Mouse (Mus musculus) limb, embryonic 14.5 days (tissue): ENCODE results near the gene Grip1. TPM values are rescaled to one million over a fixed set of nuclear protein-coding genes. Genes with fewer than 3 reads are reported as not detected.

Experiments
- ATAC-seq: fragments of 200-750 bp; cut with Nextera tagmentation; 2 replicates; pipeline ENCODE4 v1.8.0; 2017; ENCODE audit warnings: low read depth, moderate number of reproducible peaks, moderate TSS enrichment; ENCODE audit not compliant: low FRiP score
- DNase-seq: peaks from one replicate; pipeline ENCODE4 v3.0.0-alpha.2; 2015; ENCODE audit warnings: low spot score
- H3K27ac ChIP-seq: fragments of 300-500 bp; sonication (generic); replicated peaks from 2 replicates; pipeline ENCODE4 v1.5.1; 2014; ENCODE audit warnings: low read depth, mild to moderate bottlenecking, low read length, moderate library complexity, mixed read lengths
- H3K27me3 ChIP-seq: fragments of 300-500 bp; sonication (generic); 2 replicates; pipeline ENCODE4 v1.6.1; 2014; ENCODE audit warnings: low read length, mixed read lengths; ENCODE audit not compliant: control insufficient read depth, insufficient read depth
- H3K36me3 ChIP-seq: fragments of 300-500 bp; sonication (generic); 2 replicates; pipeline ENCODE4 v1.6.1; 2014; ENCODE audit warnings: mild to moderate bottlenecking, low read length, moderate library complexity, mixed read lengths; ENCODE audit not compliant: control insufficient read depth, insufficient read depth
- H3K4me1 ChIP-seq: fragments of 300-500 bp; sonication (generic); 2 replicates; pipeline ENCODE4 v1.6.1; 2014; ENCODE audit warnings: antibody characterized with exemption, low read length, mixed read lengths; ENCODE audit not compliant: control insufficient read depth, insufficient read depth
- H3K4me2 ChIP-seq: fragments of 300-500 bp; sonication (generic); replicated peaks from 2 replicates; pipeline ENCODE4 v1.6.1; 2014; ENCODE audit warnings: low read depth, mild to moderate bottlenecking, low read length, moderate library complexity; ENCODE audit not compliant: severe bottlenecking
- H3K4me3 ChIP-seq: fragments of 300-500 bp; sonication (generic); replicated peaks from 2 replicates; pipeline ENCODE4 v1.5.1; 2014; ENCODE audit warnings: low read length
- H3K9ac ChIP-seq: fragments of 300-500 bp; sonication (generic); 2 replicates; pipeline ENCODE4 v1.6.1; 2014; ENCODE audit warnings: mild to moderate bottlenecking, low read depth, low read length, moderate library complexity; ENCODE audit not compliant: severe bottlenecking
- H3K9me3 ChIP-seq: fragments of 300-500 bp; sonication (generic); 2 replicates; pipeline ENCODE4 v1.6.1; 2016; ENCODE audit warnings: low read length; ENCODE audit not compliant: control insufficient read depth
- POLR2A ChIP-seq: fragments of 200-500 bp; IDR thresholded peaks from 2 replicates; pipeline ENCODE4 v1.8.0; 2012; ENCODE audit warnings: inconsistent platforms, mild to moderate bottlenecking, moderate library complexity, borderline replicate concordance; ENCODE audit not compliant: insufficient read depth, insufficient read length; ENCODE audit errors: extremely low read depth
- WGBS: fragments of 180-500 bp; shearing (Covaris S2); extraction: QIAGEN DNeasy Blood & Tissue Kit; methylation state at CpG from one replicate; pipeline ENCODE4 v1.1.7; 2014; 5-methylcytosine and 5-hydroxymethylcytosine counted together
- polyA plus RNA-seq, 2 experiments: library from polyadenylated mRNA; depleted of rRNA in 1 of 2; stranded (reverse) in 1 of 2; unstranded in 1 of 2; fragments of >200 nt; fragmentation: Nextera tagmentation in 1 of 2; extraction: Ambion mirVana in 1 of 2; gene quantifications; 2 replicates each; pipeline versions ENCODE4 v1.2.1 to v1.2.3; 2012 to 2014

Gene Grip1
- polyA plus RNA-seq, 2 experiments, result 5.9 to 7.6 TPM

DNA sequence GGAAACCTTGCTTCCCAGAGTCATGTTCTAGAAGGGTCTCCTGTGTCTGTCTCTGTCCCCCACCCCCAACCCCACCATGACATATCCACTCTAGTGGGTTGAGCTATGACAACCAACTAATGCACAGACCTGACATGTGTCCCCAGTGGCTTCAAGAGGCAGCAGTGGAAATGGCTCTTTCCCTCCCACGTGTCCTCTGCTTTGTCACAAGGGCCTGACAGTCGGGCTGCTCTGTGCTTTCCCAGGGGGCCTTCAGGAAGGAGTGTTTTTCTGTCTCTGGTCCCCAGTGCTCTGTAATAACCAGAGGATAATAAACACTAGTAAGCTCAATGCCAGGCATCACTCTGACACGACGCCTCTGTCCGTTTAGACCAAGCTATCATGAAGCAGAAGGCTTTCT is 271.7 kb downstream of the Grip1 start:
- Histone ChIP-seq H3K4me3 (no peak overlapping the region), H3K36me3 (no peaks in the 10 kb centered on the region), H3K27me3 (no peaks in the 10 kb centered on the region), H3K4me2 (no peak overlapping the region), H3K9ac (no peak overlapping the region), H3K27ac (no peak overlapping the region), H3K9me3 (no peaks in the 10 kb centered on the region), H3K4me1 (no peaks in the 10 kb centered on the region)
- no peak for TF ChIP-seq POLR2A
- WGBS, result 50% methylated on average over 5 of the region's 5 CpGs
- ATAC-seq, result no peak
- DNase-seq, result no peak

DNA sequence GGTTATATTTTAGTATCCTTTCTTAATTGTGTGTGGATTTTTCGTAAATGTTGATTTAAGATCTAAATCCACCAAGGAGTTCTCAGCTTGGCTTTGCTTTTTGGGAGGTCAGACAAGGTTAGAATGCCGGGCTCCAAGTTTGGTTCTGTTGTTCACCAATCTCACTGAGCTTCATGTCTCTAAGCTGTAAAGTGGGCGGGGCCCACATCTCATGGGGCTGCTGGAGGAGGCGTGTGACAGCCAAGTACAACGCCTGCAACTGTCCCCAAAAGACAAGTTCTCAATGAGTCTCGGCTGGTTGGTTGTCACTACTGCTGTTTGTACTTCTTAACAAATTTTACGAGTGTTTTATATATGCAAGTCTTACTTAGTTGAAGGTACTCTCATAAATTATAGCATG is 272.3 kb downstream of the Grip1 start:
- ATAC-seq, result no peak
- Histone ChIP-seq H3K4me3 (no peak overlapping the region), H3K36me3 (no peaks in the 10 kb centered on the region), H3K4me1 (no peaks in the 10 kb centered on the region), H3K4me2 (no peak overlapping the region), H3K9me3 (no peaks in the 10 kb centered on the region), H3K27me3 (no peaks in the 10 kb centered on the region), H3K9ac (no peak overlapping the region), H3K27ac (no peak overlapping the region)
- no peak for DNase-seq
- 59% methylated on average over 7 of the region's 7 CpGs for WGBS
- TF ChIP-seq POLR2A, result no peak

DNA sequence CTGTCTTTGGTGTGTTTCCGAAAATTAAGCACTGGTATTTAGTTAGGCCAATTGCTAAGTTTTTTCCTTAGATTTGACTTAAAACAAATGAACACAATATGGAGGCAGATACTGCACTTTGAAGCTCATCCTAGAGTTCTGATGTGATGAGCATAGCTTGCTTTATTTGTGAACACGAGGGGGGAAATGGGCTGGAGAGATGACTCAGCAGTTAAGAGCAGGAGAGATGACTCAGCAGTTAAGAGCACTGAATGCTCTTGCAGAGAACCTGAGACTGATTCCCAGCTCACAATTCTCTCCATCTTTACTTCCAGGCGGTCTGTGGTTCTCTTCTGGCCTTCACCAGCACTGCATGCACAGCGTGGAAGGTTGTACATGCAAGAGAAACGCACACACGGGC is 273.3 kb downstream of the Grip1 start:
- Histone ChIP-seq H3K36me3 (no peaks in the 10 kb centered on the region), H3K27me3 (no peaks in the 10 kb centered on the region), H3K9ac (no peak overlapping the region), H3K9me3 (no peaks in the 10 kb centered on the region), H3K4me2 (no peak overlapping the region), H3K4me3 (no peak overlapping the region), H3K27ac (no peak overlapping the region), H3K4me1 (no peaks in the 10 kb centered on the region)
- TF ChIP-seq POLR2A, result no peak
- ATAC-seq, result no peak
- WGBS, result 83% methylated on average over 6 of the region's 6 CpGs
- DNase-seq, result no peak

DNA sequence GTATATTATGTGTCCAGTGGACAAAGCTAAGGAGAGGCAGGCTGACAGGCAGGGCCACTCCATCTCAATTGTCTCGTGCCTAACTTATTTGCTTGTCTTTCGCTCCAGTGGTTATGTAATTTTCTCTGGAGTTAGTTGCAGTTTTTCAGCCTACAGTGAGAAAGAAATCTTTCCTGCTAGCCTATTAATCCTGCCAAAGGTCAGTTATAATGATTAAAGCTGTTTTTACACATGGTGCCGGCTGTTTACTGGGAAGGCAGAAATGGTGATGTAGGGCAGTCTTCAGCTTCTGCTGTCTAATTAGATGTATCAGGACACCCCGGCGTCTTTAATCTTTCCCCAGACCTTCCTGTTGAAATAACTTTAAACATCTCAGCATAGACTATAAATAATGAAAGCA is 276.6 kb downstream of the Grip1 start:
- no peaks in the 10 kb centered on the region for H3K36me3 ChIP-seq
- H3K4me1 ChIP-seq, result no peaks in the 10 kb centered on the region
- no peaks in the 10 kb centered on the region for H3K9me3 ChIP-seq
- ATAC-seq, result no peak
- no peaks in the 10 kb centered on the region for H3K27me3 ChIP-seq
- H3K9ac ChIP-seq, result no peak overlapping the region
- no peak overlapping the region for H3K4me2 ChIP-seq
- no peak for DNase-seq
- whole genome bisulfite sequencing, result 40% methylated on average over 5 of the region's 5 CpGs
- no peak overlapping the region for H3K4me3 ChIP-seq
- TF ChIP-seq POLR2A, result no peak
- H3K27ac ChIP-seq, result no peak overlapping the region

DNA sequence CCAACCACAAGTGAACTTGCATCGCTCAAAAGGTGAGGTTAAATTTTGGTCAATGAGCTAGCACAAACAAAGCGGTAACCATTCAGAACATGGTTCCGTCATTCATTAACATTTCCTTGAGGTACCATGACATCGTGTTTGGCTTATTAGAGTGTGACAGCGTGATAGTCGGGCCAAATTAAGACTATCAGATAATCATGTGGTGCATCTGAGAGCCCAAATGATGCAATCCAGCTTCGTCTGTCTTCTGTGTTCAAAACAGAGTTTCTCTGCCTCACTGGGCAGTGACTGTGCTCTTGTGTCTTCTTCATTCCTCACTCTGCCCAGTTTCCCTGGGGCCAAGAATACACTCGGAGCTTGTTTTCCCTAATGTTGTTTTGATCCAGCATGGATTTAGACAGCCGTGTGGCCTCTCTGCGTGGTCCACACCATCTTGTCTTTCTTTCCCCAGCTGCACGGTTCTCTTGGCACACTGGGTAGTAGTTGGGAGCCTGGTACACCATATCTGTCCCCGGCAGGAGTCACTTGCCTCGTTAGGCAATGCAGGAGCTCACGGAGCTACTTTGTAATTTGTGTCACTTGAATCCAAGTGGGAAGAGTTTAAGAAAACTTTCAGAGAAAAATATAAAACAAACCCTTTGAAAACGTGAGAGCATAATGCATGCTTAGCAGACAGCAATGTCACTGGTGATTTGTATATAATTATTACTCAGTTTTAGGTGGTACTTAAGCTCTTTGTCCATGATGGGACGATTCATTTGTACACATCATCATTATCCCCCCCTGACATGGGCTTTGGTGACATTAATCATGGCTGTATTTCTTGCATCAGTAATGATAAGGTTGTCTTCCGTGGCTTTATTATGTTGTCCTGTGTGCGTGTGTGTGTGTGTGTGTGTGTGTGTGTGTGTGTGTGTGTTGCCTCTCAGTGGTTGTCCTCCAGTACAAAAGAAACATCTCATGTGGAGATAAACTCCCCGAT is 281.7 kb downstream of the Grip1 start:
- DNase-seq (no peak), ATAC-seq (no peak)
- 80% methylated on average over 19 of the region's 19 CpGs for WGBS
- Histone ChIP-seq H3K4me3 (no peak overlapping the region), H3K4me2 (no peak overlapping the region), H3K9ac (no peak overlapping the region), H3K27ac (no peak overlapping the region), H3K9me3 (no peaks in the 10 kb centered on the region), H3K27me3 (no peaks in the 10 kb centered on the region), H3K4me1 (0 out of 2 replicates have a peak, but pooled peaks cover 5% of the 10 kb centered on the region), H3K36me3 (no peaks in the 10 kb centered on the region)
- TF ChIP-seq POLR2A, result no peak
